Mouse (Mus musculus): Measurements from ENCODE around the gene Mboat1. TPM values are rescaled to one million over a fixed set of nuclear protein-coding genes. Genes with fewer than 3 reads are reported as not detected.

The Mboat1 gene
- total and polyA plus RNA-seq, 3 experiments, result 0.86 to 1.6 (median 1.2) TPM

- no peaks in the 10 kb centered on the region for H3K27me3 ChIP-seq (ENCODE audit: control insufficient read depth, insufficient read depth, low read length)
- H3K4me3 ChIP-seq, result no peak overlapping the region
- no peak overlapping the region for H3K9ac ChIP-seq (ENCODE audit: low read depth, low read length)
- peak in 1 of 2 experiments; percentile 4 for DNase-seq
- no peaks in the 10 kb centered on the region for H3K36me3 ChIP-seq (ENCODE audit: control insufficient read depth, insufficient read depth, low read length)
- no peak overlapping the region for H3K27ac ChIP-seq
- intact Hi-C loops (cut with DNase I), result no loop called here
- whole genome bisulfite sequencing, result 86% methylated on average over 4 of the region's 4 CpGs
- TF ChIP-seq CTCF (IDR thresholded peaks at IDR 0.05) (no peak), POLR2A (IDR thresholded peaks at IDR 0.05; ENCODE audit: insufficient read depth, low read depth, low read length) (no peak), EP300 (IDR thresholded peaks at IDR 0.05; ENCODE audit: insufficient read depth, low read depth, low read length) (no peak)
- H3K4me1 ChIP-seq (ENCODE audit: control insufficient read depth, insufficient read depth, low read length), result no peaks in the 10 kb centered on the region
- no peaks in the 10 kb centered on the region for H3K79me2 ChIP-seq (replicated peaks; ENCODE audit: control insufficient read depth, insufficient read depth, low read length)
These were observed 18.0 kb downstream of the Mboat1 start for GRCm38 (mm10) chr13:30154264-30154663.

- Histone ChIP-seq H3K27ac (no peak overlapping the region), H3K4me1 (ENCODE audit: control insufficient read depth, insufficient read depth, low read length) (no peaks in the 10 kb centered on the region), H3K27me3 (ENCODE audit: control insufficient read depth, insufficient read depth, low read length) (no peaks in the 10 kb centered on the region), H3K4me3 (no peak overlapping the region), H3K9ac (ENCODE audit: low read depth, low read length) (no peak overlapping the region), H3K36me3 (ENCODE audit: control insufficient read depth, insufficient read depth, low read length) (no peaks in the 10 kb centered on the region), H3K79me2 (replicated peaks; ENCODE audit: control insufficient read depth, insufficient read depth, low read length) (no peaks in the 10 kb centered on the region)
- intact Hi-C loops (cut with DNase I), result no loop called here
- TF ChIP-seq EP300 (IDR thresholded peaks at IDR 0.05; ENCODE audit: insufficient read depth, low read depth, low read length) (no peak), POLR2A (IDR thresholded peaks at IDR 0.05; ENCODE audit: insufficient read depth, low read depth, low read length) (no peak), CTCF (IDR thresholded peaks at IDR 0.05) (no peak)
- DNase-seq, result no peak
- 88% methylated on average over 4 of the region's 4 CpGs for WGBS
These were observed 23.3 kb downstream of the Mboat1 start for GRCm38 (mm10) chr13:30159626-30160025.

DNA sequence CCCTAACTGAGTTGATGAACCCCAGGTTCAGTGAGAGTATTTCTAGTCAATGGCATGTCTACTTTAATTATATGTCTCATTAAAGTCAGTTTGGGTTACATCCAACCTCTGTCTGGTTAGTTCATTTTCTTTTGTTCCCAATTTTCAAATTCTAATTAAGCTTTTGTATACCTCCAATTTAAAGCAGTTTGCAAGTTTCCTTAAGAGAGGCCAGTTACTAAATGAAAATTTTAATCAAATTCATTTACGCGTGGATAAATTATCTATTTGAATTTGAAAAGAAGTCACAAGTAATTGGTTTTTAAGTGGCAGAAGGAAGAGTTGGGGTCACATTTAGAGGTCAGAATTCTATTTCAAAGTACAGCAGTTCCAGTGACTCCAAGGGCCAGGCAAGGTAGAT, 27.2 kb downstream of the Mboat1 start:
- WGBS, result 97% methylated on average over 2 of the region's 2 CpGs
- Histone ChIP-seq H3K9ac (ENCODE audit: low read depth, low read length) (no peak overlapping the region), H3K4me3 (no peak overlapping the region), H3K36me3 (ENCODE audit: control insufficient read depth, insufficient read depth, low read length) (no peaks in the 10 kb centered on the region), H3K27ac (no peak overlapping the region), H3K79me2 (replicated peaks; ENCODE audit: control insufficient read depth, insufficient read depth, low read length) (no peaks in the 10 kb centered on the region), H3K27me3 (ENCODE audit: control insufficient read depth, insufficient read depth, low read length) (no peaks in the 10 kb centered on the region), H3K4me1 (ENCODE audit: control insufficient read depth, insufficient read depth, low read length) (no peaks in the 10 kb centered on the region)
- intact Hi-C loops (cut with DNase I), result no loop called here
- no peak for DNase-seq
- TF ChIP-seq CTCF (IDR thresholded peaks at IDR 0.05) (no peak), EP300 (IDR thresholded peaks at IDR 0.05; ENCODE audit: insufficient read depth, low read depth, low read length) (no peak), POLR2A (IDR thresholded peaks at IDR 0.05; ENCODE audit: insufficient read depth, low read depth, low read length) (no peak)

DNA sequence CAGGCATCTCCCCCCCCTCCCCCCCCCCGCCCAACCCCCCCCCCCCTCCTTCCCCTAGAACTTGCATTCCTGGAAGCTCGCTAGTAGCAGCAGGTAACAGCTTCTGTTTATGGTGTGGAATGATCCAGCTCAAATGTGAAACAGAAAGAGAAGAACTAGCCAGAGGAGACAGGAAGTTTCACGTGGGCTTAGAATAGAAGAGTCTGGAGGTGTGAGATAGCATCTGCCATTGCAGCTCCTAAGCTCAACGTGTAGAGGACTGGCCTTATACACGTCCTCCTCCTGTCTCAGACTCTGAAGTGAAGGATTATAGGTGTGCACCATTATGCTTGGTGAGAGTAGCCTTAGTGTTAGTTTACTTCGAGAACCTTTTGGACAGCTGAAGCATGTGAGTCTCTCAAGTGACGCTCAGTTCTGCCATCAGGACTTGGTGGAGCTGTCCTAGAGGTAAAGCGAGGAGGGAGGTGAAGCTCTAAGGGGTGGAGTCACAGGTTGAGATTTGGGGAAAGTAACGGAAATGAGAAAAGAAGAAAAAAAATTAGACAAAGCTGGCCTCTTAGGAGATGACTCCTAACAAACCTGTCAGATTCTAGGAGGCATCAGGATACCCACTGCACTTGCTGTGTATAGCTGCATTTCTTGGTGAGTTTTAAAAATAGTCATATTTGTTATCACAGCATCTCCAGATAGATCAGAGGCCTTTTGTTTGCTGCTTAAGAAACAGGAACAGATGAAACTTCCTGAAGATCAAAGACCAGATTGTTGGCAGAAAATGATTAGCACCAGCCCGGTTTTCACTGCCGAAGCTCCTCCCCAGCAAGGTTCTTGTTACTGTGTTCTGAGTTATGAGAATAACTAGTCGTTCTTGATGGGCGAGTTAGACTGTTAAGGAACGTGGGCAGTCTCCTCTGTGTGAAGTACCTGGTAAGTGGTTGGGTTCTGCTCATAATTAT, 30.1 kb downstream of the Mboat1 start:
- H3K9ac ChIP-seq (ENCODE audit: low read depth, low read length), result no peak overlapping the region
- intact Hi-C loops (cut with DNase I), result no loop called here
- TF ChIP-seq CTCF (IDR thresholded peaks at IDR 0.05) (no peak), POLR2A (IDR thresholded peaks at IDR 0.05; ENCODE audit: insufficient read depth, low read depth, low read length) (no peak), EP300 (IDR thresholded peaks at IDR 0.05; ENCODE audit: insufficient read depth, low read depth, low read length) (no peak)

DNA sequence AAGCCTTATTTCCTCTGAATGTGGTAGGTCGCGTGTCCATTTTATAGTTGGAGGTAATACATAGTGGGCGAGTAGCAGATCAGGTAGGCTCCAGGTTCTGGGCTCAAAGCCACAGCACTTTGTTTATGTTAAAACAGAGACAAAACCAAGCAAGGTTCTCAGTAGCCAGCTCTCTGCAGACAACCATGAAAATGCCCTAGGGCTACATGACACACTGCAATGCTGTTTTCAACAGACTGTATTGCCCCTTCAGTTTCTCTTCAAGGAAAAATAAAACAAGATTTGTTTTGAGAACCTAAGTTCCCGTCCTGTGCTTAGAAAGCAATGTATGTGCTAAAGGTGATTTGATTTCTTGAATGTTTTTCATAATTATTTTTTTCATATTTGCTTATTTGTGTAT, 31.2 kb downstream of the Mboat1 start:
- H3K79me2 ChIP-seq (replicated peaks; ENCODE audit: control insufficient read depth, insufficient read depth, low read length), result no peaks in the 10 kb centered on the region
- WGBS, result 93% methylated on average over 4 of the region's 4 CpGs
- no peak overlapping the region for H3K27ac ChIP-seq
- no peak for DNase-seq
- intact Hi-C loops (cut with DNase I), result no loop called here
- no peak for TF ChIP-seq EP300 (IDR thresholded peaks at IDR 0.05; ENCODE audit: insufficient read depth, low read depth, low read length)
- no peak for TF ChIP-seq CTCF (IDR thresholded peaks at IDR 0.05)
- no peak for TF ChIP-seq POLR2A (IDR thresholded peaks at IDR 0.05; ENCODE audit: insufficient read depth, low read depth, low read length)
- no peaks in the 10 kb centered on the region for H3K4me1 ChIP-seq (ENCODE audit: control insufficient read depth, insufficient read depth, low read length)
- H3K36me3 ChIP-seq (ENCODE audit: control insufficient read depth, insufficient read depth, low read length), result no peaks in the 10 kb centered on the region
- no peaks in the 10 kb centered on the region for H3K27me3 ChIP-seq (ENCODE audit: control insufficient read depth, insufficient read depth, low read length)
- H3K4me3 ChIP-seq, result no peak overlapping the region
- H3K9ac ChIP-seq (ENCODE audit: low read depth, low read length), result no peak overlapping the region

More for the DNA sequence above, 30.1 kb downstream of the Mboat1 start:
- no peaks in the 10 kb centered on the region for H3K36me3 ChIP-seq (ENCODE audit: control insufficient read depth, insufficient read depth, low read length)
- H3K4me3 ChIP-seq, result no peak overlapping the region
- H3K79me2 ChIP-seq (replicated peaks; ENCODE audit: control insufficient read depth, insufficient read depth, low read length), result no peaks in the 10 kb centered on the region
- WGBS, result 58% methylated on average over 13 of the region's 14 CpGs
- no peak overlapping the region for H3K27ac ChIP-seq
- no peak for DNase-seq
- no peaks in the 10 kb centered on the region for H3K4me1 ChIP-seq (ENCODE audit: control insufficient read depth, insufficient read depth, low read length)
- H3K27me3 ChIP-seq (ENCODE audit: control insufficient read depth, insufficient read depth, low read length), result no peaks in the 10 kb centered on the region

GRCm38 (mm10) chr13:30168803-30169202, 32.5 kb downstream of the Mboat1 start:
- H3K27ac ChIP-seq, result no peak overlapping the region
- intact Hi-C loops (cut with DNase I), result no loop called here
- H3K4me1 ChIP-seq (ENCODE audit: control insufficient read depth, insufficient read depth, low read length), result no peaks in the 10 kb centered on the region
- H3K4me3 ChIP-seq, result no peak overlapping the region
- WGBS, result 91% methylated on average over 4 of the region's 4 CpGs
- no peak for TF ChIP-seq EP300 (IDR thresholded peaks at IDR 0.05; ENCODE audit: insufficient read depth, low read depth, low read length)
- no peak for TF ChIP-seq POLR2A (IDR thresholded peaks at IDR 0.05; ENCODE audit: insufficient read depth, low read depth, low read length)
- no peak for TF ChIP-seq CTCF (IDR thresholded peaks at IDR 0.05)
- DNase-seq, result no peak
- no peaks in the 10 kb centered on the region for H3K27me3 ChIP-seq (ENCODE audit: control insufficient read depth, insufficient read depth, low read length)
- H3K36me3 ChIP-seq (ENCODE audit: control insufficient read depth, insufficient read depth, low read length), result no peaks in the 10 kb centered on the region
- H3K9ac ChIP-seq (ENCODE audit: low read depth, low read length), result no peak overlapping the region
- no peaks in the 10 kb centered on the region for H3K79me2 ChIP-seq (replicated peaks; ENCODE audit: control insufficient read depth, insufficient read depth, low read length)

All from heart, adult 2 months (tissue).